Mouse (Mus musculus) embryonic stem cell, embryonic (primary cell): ENCODE measurements around the gene Evl.

ENCODE experiments used
- CTCF ChIA-PET, 4 experiments: fragments of 300-600 bp in 2 of 4; fragments of 350-600 bp in 2 of 4; sonication (Branson Sonifier 250); formaldehyde crosslinking; loops; one replicate each; lab custom pipeline; 2022; ENCODE audit warnings: inconsistent platforms in 2 of 4; lab: Charles Lee
- POLR2A ChIA-PET, 4 experiments: fragments of 300-600 bp in 2 of 4; fragments of 350-600 bp in 2 of 4; sonication (Branson Sonifier 250); formaldehyde crosslinking; loops; one replicate each; lab custom pipeline; 2022; ENCODE audit warnings: antibody characterized with exemption in 4 of 4, inconsistent platforms in 1 of 4; lab: Charles Lee

The Evl gene

DNA sequence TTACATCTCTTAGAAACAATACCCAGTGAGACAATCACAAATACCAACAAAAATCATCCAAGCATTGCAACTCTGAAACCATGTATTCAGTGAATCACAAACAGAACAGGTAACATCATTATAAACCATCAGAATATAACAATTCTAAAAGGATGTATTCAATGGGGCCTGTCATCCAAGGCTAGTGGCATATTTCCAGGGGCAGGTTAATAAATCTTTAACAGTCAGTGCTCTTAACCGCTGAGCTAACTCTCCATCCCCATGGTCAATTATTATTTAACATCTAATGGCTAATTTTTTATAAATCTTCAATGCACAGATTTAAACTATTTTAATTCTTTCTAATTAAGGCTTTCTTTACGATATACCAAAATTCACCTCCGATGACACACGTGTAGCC is 167.9 kb downstream of the Evl start:
- POLR2A ChIA-PET: no interaction called here
- CTCF ChIA-PET: no interaction called here

DNA sequence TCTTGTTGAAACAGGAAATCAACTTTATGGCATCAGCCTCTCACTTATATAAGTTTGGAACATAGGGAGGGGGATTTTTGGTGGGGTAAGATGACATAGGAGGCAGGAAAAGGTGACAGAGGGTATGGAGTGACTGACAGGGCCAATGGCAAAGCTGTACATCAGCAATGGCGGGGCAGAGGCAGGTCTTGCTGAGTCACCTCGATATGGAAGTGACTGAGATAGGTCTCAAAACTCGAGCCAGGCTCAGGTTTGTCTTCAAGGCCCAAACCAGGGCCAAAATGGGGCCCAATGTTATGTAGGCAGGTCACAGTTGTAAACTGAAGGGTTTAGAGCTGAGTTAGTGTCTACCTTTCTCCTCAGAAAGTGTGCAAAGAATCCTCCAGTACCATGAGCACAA is 169.3 kb downstream of the Evl start:
- CTCF ChIA-PET: interaction anchor here in 1 of 4 experiments (1.1 kb wide), 1 partner anchor 37 kb away, joined by 4 read pairs; no protein-coding TSS in a partner anchor
- POLR2A ChIA-PET: interaction anchor here in 1 of 4 experiments (1.0 to 1.1 kb wide), 2 partner anchors 10 to 13 kb away, joined by 3 to 4 read pairs; no protein-coding TSS in a partner anchor

GRCm38 (mm10) chr12:108734386-108734785 is 179.9 kb downstream of the Evl start:
- ChIA-PET POLR2A (interaction anchor here (0.6 to 3.4 kb wide), 14 partner anchors 8 to 659 kb away, joined by 3 to 22 read pairs (median 3); partner anchors contain the start of gene Evl (in 1 of the 4)), CTCF (interaction anchor here (0.6 to 1.0 kb wide), 6 partner anchors 23 to 313 kb away, joined by 3 to 6 read pairs (median 3); no protein-coding TSS in a partner anchor)

- CTCF ChIA-PET: no interaction called here
- POLR2A ChIA-PET: interaction anchor here in 2 of 4 experiments (0.6 to 3.5 kb wide), 19 partner anchors 10 to 302 kb away, joined by 3 to 24 read pairs (median 8); partner anchors contain the start of genes Degs2 (in 1 of the 2) and Evl (in 1 of the 2)
Observed at GRCm38 (mm10) chr12:108737838-108738237, 183.3 kb downstream of the Evl start.
